Mouse (Mus musculus) c-Kit-positive CD71-positive TER-119-positive erythroid progenitor cells, embryonic 14.5 days (primary cell): ENCODE measurements around the gene Gm28305.

Source experiments
- DNase-seq: peaks from one replicate; pipeline ENCODE4 v3.0.0-alpha.2; 2013; ENCODE audit warnings: low spot score

The Gm28305 gene

DNA sequence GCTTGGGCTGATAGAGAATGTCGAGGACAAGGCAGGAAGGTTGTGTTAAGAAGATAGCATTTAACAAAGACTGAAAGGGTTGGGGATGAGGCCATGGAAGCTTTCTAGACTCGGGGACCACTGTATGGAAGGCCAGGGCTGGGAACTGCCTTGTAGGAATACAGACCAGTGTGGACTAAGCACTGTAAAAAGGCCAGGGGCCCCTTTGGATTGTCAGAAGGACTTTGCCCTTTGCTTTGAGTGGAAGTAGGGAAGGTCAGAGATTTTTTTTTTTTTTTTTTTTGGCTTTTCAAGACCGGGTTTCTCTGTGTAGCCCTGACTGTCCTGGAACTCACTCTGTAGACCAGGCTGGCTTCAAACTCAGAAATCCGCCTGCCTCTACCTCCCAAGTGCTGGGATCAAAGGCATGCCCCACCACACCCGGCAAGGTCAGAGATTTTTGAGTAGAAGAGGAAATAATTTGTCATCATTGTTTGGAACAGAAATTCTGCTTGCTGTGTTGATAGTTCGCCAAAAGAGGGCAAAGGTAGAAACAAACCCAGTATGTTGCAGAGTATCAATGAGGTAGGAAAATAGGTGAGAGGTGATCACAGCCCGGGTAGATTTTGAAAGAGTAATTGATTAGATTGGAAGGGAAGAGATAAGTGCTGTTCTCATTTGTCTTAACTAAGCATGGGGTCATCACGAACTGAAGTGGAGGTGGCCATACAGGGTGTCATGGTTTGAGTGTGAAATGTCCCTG is 30.6 kb downstream of the Gm28305 start:
- DNase-seq = no peak

DNA sequence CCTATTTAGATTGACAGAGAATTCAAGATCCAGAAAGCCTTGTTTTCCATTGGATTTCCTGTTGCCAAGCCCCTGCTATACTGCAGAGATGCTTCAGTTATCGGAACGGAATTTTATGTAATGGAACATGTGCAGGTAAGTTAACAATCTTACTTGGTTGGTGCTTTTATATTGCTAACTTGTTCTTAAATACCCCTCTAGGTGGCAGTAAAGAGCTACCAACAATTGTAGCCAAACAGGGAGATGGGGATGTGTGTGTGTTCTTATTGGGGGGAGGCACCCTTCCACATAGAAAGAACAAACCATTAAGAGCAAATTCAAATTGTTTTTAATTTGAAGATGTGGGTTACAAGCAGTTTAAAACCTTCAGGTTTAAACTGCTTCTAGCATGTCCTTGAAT is 35.3 kb downstream of the Gm28305 start:
- peak; percentile 36 for DNase-seq

DNA sequence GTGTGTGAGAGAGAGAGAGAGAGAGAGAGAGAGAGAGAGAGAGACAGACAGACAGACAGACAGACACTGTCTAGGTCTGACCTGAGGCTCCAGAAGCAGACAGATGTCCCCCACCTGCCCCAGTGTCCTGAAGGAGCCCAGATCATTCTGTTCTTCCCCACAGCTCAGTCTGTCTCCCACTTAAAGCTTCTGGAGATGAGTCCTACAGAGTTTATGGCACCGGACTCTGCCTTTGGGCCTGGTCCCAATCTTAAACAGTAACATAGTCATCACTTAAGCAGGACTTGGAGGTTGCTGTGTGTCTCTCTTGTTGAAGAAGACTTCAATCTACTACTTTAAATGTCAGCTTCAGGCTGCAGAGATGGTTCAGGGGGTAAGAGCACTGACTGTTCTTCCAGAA is 38.3 kb downstream of the Gm28305 start:
- DNase-seq = no peak

DNA sequence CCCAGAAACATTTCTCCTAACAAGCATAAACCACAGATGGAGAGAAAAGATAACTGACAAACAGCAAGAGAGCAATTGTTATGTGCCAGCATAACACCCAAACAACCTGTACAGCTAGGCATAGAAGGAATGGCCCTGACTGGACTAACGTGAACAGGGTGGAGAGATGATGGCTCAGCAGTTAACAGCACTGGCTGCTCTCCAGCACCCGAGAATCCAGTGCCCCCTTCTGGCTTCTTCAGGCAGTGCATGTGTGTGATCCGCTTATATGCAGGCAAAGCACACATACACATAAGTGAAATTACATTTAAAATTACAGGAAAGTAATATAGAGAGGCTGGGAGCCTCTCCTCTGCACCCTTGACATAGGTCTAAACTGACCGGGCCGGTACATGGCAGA is 38.9 kb downstream of the Gm28305 start:
- DNase-seq = peak; percentile 40

DNA sequence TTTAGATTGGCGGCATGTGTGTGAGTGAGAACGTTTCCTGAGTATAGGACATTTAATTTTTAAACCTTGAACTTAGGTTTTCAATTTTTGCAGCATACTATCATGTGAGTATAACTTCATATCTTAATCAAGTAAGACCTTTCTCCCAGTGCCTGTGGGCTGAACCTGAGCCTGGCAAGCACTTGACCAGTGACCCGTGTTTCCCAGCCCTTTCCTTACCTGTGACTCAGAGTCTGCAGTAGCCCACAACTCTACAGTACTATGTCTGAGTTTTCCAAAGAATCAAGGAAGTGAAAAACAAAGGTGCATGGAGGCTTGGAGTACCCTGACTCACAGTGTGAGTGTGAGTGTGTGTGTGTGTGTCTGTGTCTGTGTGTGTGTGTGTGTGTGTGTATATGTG is 39.6 kb downstream of the Gm28305 start:
- DNase-seq = no peak

DNA sequence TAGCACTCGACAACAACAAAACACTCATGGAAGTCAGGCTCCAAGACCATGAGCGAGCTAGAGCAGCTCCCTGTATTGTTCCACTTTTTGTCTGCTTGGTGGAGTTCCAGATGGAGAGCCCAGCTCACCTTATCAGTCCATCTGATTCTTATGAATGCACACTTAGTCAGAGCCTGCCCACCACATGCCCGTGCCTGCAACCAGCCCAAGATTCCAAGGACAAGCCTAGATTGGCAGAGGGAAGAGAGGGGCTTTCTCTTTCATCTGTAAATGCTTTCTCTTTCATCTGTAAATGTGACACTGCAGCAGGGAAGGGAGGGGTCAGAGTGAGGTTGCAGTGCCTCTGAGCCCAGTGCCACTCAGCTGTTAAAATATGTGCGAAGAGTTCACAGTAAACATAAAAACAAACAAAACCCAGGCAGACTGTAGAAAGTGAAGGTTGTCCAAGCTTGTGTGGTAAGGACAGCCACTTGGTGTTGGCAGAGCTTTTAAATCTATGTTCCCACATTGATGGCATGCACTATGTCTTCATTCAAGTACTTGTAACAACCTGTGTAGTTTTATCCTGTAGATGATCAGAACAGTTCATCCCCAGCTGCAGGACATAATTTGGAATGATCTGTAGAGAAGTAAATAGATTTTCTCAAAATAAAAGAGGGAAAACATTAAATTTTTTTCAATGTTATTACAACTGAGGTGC is 45.4 kb downstream of the Gm28305 start:
- DNase-seq = no peak

DNA sequence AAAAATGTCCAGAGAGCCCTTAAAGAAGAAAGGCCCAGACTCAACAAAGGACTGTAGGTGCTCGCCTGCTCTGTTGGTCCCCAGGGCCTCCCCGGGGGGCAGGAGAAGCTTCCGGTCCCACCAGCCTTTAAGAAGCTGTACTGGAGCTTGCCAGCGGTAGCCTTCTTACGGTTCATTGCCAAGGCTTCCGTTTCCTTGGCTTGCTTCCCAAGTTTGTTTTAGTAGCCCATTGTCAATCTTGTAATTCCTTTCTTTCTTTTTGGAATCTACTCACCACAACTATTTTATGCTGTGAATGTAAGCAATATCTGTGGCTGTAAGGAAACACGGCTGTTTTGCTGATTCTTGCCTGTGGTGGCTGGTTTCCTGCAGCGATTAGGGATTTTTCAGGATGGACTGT is 48.1 kb downstream of the Gm28305 start:
- no peak for DNase-seq

DNA sequence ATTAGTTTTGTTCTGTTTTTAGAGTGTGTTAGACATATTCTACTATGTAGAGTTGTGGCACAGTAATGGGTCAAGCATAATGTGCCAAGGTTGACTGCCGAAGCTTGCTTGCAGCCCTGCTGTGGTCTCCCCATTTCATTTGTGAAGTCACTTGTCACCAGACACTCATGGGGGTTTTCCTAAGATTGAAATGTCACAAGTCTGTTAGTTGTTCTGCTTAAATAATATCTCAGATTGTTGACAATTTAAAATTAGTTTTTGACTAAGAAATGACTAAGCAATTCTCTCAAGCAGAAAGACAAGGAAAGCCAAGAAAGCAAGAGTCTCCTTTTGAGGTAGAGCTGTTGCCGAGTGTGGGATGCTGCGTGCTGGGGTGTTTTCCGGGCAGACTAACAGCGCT is 52.5 kb downstream of the Gm28305 start:
- no peak for DNase-seq

DNA sequence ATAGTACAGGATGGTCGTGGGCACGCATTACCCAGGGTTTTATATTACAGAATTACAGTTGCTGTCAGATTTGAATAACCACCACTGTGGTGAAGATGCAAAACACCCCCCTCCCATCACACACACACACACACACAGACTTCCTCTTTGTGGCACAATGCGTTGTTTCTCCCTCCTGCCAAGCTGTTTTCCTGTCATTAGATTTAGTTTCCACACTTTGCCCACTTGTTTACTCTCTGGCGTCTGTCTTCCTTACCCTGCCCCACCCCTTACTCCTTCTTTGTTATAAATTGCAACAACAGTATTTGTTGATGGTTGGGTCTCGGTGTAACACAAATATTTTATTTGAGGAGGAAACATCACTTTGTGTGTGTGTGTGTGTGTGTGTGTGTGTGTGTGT is 57.8 kb downstream of the Gm28305 start:
- DNase-seq = no peak

DNA sequence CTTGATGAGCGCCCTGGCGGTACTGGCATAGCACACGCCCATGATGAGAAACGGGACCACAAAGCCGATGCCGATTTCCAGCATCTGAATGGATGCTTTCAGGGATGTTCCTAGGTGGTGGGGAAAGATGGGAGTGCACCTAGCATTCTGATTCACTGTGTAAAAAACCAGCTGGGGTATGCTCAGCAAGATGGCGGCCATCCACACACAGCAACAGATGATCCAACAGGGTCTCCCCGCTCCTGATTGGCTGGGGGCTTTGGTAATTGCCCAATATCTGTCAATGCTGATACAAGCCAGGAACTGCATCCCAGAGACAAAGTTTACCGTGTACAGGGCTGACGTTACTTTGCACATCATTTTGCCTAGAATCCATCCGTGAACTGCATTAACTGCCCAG is 58.6 kb downstream of the Gm28305 start:
- no peak for DNase-seq

DNA sequence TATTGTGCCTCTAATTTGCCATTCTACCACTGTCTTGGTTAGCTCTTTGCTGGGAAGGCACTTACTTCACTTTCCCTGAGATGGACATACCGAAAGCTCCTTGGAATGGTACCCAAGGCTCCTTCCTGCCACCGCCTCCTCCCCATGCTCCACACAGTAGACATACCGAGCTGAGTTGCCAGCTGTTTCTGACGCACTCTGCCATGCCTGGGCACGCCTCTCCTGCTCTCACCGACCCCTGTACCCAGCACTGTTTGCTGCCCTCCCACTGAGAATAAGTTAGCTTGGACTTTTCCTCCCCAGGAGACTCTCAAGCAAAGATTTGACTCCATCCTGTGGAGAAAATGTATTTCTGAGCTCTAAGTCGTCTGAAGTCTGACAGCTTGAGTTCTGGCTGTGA is 60.4 kb downstream of the Gm28305 start:
- no peak for DNase-seq

DNA sequence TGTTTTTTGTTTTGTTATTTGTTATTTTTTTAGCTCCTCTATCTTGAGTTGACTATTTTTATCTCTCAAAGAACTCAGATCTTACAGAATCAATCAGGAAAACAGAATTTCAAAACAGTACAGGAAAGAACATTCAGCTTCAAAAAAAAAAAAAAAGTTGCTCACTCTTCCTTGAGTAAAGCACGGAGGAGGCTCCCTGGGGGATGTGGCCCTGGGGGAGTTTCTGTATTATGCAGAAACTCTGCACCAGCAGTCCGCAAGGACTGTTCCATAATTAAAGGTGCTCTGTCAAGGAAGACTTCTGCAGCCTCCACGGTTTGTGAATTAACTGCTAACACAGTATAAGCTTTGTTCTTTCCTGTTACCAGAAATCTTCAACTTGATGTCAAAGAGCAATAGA is 61.0 kb downstream of the Gm28305 start:
- DNase-seq = no peak

DNA sequence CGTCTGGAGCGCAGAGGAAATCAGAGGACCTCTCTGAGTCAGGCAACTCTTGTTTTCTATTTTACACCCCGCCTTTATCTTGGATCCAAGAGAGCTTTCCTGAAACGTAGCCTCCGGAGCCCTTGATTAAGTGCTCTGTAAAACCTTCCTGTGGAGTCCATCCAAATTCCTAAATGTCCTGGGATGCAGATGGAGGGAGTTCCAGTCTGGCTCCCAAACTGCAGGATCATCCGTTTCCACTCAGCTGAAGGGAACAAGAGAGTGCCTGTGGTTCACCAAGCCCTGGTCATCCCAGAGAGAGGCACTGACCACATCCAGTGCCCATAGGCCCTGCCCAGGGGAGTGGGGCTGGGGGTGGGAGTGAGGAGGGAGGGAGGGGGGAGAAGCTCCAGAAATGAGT is 61.8 kb downstream of the Gm28305 start:
- DNase-seq = no peak

DNA sequence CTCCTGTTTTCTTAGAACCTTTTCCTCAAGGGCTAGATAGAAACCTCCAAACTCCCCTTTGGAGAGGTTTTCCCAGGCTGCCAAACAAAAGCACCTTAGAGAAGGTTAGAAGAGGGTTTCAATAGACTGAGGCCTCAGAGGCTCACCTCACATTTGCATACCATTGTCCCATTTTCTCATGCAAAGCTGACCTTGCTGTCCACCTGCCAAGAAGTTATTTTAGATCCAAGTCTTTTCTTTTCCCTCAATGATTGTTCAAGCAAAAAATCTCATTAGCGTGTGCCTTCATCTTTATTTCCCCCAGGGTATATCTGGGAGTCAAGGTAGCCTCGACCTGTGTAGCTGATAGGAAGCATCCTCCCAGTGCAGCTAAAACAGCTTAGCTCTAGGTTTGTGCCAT is 62.4 kb downstream of the Gm28305 start:
- no peak for DNase-seq

DNA sequence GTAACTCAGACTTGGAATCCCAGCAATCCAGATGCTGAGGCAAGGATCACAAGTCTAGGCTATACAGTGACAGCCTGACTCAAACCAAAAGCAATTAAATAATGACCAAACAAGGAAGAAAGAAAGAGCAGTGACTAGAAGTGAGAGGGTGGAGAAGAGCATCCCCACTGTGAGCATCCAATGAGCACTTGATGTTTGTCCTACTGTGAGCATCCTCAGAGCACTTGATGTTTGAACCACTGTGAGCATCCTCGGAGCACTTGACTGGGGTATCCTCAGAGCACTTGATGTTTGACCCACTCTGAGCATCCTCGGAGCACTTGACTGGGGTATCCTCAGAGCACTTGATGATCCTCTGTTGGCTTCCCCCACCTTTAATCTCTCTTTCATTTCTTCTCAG is 64.5 kb downstream of the Gm28305 start:
- no peak for DNase-seq

DNA sequence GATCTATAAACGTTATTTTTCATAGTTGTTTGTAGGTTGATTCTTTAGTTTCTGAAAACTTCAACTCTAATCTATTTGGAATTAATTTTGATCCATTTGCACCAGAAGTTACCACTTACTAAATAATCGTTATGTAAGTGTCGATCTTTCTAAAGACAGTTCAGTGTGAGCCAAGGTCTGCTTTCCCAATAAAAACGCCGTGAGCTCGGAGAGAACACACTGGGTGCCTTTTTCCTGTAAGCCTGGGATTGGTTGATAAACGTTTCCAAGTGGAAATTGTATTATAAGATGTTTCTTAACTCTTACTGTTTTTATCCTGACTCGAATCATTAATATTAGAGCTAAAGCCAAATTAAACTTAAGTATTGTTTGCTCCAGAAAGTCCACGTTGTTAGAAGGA is 66.5 kb downstream of the Gm28305 start:
- DNase-seq = no peak

DNA sequence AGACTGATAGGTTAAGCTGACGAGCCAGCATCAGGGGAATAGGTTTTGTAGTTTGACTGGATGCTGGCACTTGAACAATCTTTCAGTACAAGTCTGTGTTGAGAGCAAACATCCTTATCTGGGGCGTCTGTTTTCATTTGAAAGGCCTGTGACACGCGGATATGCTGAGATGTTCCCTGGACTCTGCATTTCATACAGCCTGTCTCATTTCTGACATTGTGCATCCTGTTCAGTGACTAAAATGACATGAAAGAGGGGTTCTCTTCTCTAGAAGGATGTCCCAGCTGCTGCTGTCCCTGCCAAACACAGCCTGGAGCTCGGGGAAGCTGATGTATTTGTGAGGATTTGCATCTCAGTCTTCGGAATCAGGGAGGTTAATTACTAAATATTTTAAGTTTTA is 67.0 kb downstream of the Gm28305 start:
- no peak for DNase-seq

DNA sequence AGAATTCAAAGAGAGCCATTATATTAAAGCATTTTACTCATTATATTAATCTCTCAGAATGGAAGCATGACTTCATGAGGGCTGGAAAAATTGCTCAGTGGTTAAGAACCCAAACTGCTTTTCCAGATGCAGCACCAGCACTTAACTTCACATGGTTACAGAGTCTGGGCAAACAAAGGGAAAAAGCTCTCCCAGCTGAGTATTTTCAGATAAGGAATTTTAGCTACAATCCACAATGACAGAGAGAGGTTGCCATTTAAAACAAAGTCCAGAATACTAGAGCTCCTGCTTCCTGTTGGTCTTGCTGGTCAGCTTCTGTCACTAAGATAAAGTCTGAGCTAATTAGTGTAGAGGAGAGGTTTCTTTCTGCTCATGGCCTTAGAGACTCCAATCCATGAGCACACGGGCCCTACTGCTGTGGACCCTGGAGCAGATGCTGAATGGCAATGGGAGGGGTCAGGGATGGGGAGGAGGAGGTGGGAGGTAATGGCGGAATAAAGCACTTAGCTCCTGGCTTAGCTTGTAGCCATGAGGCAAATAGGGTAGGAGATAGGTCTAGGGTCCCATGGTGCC is 68.2 kb downstream of the Gm28305 start:
- DNase-seq = no peak

DNA sequence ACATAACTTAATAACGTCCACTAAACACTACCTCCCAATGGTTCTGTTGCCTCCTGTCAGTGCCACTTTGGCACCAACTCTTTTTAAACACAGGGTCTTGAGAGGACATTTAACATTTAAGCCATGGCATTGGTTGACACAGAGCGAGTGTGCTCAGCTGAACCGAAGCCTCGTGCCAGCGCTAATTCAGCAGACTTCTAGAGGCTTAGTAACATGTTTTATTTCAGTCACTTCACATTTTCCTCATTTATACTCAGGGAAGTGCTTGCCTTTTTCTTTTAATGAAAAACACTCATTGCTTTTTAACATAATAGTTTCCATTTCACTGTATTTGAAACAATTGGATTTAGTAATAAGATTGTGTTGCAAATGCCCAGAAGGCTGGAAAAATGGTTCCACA is 68.7 kb downstream of the Gm28305 start:
- no peak for DNase-seq

DNA sequence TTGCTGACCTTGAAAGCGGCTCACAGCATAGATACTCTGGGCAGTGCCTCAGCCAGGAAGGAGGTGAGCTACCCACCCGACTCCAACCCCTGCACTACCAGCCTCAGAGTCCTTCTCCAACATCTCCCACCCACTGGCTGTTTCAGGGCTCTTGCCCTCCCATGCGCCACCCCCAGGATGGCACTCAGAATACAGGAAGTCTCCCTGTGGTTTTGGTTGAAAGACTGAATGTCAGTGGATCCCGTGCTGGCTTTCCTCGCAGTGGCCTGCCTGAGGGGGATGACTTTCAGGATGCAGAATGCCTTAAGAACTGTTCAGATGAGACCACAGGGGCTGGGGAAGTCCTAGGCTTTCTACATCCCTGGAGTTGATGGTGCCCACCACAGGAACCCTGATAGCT is 82.6 kb downstream of the Gm28305 start:
- DNase-seq = no peak

DNA sequence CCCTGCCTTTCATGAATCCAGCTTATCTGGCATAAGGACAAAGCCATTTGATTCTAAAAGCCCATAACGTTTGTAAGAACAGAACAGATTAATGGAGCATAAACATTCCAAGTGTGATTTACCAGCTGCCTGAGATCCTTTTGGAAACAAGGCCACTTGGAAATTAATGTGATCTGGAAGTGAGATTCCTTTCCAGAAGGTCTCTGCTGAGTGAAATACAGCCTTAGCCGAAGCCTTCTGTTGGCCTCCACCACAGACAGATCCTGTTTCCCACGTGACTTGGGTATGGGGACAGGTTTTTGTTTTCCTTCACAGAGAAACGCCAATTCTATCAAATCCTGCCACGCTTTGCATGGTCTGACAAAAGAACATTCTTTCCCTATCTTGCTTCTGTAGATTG is 83.2 kb downstream of the Gm28305 start:
- no peak for DNase-seq
